Mouse (Mus musculus) embryonic fibroblast, embryonic 13.5 days (primary cell): ENCODE data around the gene Cd200r3.

ENCODE experiments used
- CTCF ChIP-seq: IDR thresholded peaks from 2 replicates; pipeline ENCODE4 v1.5.1; 2011; ENCODE audit warnings: mild to moderate bottlenecking, control low read depth, low read length, moderate library complexity, borderline replicate concordance; ENCODE audit not compliant: insufficient read depth
- POLR2A ChIP-seq: IDR thresholded peaks from 2 replicates; pipeline ENCODE4 v1.6.1; 2011; ENCODE audit warnings: low read depth, mild to moderate bottlenecking, control low read depth, low read length, moderate library complexity

- TF ChIP-seq POLR2A (no peak), CTCF (no peak)
These were observed 75.4 kb downstream of the Cd200r3 start for GRCm38 (mm10) chr16:45018868-45019267.
